In genomic region chr13:36735901-36736618, GRCm38 (mm10) we compare ENCODE assay signal across 8 mouse cellular contexts. TPM values are rescaled to one million over a fixed set of nuclear protein-coding genes. Genes with fewer than 3 reads are reported as not detected.
DNase-seq lines count a peak whose midpoint lies in the region; ATAC-seq lines count a peak whose summit lies in the region.

No protein-coding gene starts in this region.

- WGBS in embryonic facial prominence, embryonic 14.5 days = 0% methylated on average over 17 of the region's 39 CpGs
- 1% methylated on average over 31 of the region's 39 CpGs for WGBS in hindbrain, embryonic 12.5 days
- under 1% methylated on average over 35 of the region's 39 CpGs for WGBS in limb, embryonic 15.5 days
- WGBS in neural tube, embryonic 14.5 days = under 1% methylated on average over 35 of the region's 39 CpGs

- H3K9me3 ChIP-seq in embryonic facial prominence, embryonic 14.5 days (ENCODE audit: control insufficient read depth, low read length) = no peaks in the 10 kb centered on the region
- H3K9me3 ChIP-seq in hindbrain, embryonic 12.5 days (replicated peaks) = no peaks in the 10 kb centered on the region
- no peaks in the 10 kb centered on the region for H3K9me3 ChIP-seq in limb, embryonic 15.5 days
- no peaks in the 10 kb centered on the region for H3K9me3 ChIP-seq in neural tube, embryonic 14.5 days (ENCODE audit: control insufficient read depth, low read length)

- peak; percentile 94 for ATAC-seq in embryonic facial prominence, embryonic 14.5 days (ENCODE audit: low read depth)
- ATAC-seq in hindbrain, embryonic 12.5 days (ENCODE audit: low FRiP score) = peak; percentile 92
- peak; percentile 93 for ATAC-seq in limb, embryonic 15.5 days (ENCODE audit: insufficient number of reproducible peaks, low FRiP score, low TSS enrichment, low read depth)
- peak; percentile 91 for ATAC-seq in neural tube, embryonic 14.5 days (ENCODE audit: low read depth)

- H3K4me1 ChIP-seq in embryonic facial prominence, embryonic 14.5 days (ENCODE audit: control insufficient read depth, insufficient read depth, low read length) = peaks cover 18% of the 10 kb centered on the region; the same call in 1 of the 2 replicates
- H3K4me1 ChIP-seq in hindbrain, embryonic 12.5 days = peaks cover 22% of the 10 kb centered on the region
- peaks cover 34% of the 10 kb centered on the region for H3K4me1 ChIP-seq in limb, embryonic 15.5 days
- H3K4me1 ChIP-seq in neural tube, embryonic 14.5 days (ENCODE audit: control insufficient read depth, insufficient read depth, low read length) = no peaks in the 10 kb centered on the region

- no peak overlapping the region; the same call in 1 of the 2 replicates for H3K27ac ChIP-seq in embryonic facial prominence, embryonic 14.5 days (replicated peaks; ENCODE audit: low read depth, low read length)
- H3K27ac ChIP-seq in hindbrain, embryonic 12.5 days = peak overlapping the region; percentile 95
- peak overlapping the region; percentile 88 for H3K27ac ChIP-seq in limb, embryonic 15.5 days
- peak overlapping the region; percentile 95 for H3K27ac ChIP-seq in neural tube, embryonic 14.5 days (ENCODE audit: low read depth, low read length)

- H3K36me3 ChIP-seq in embryonic facial prominence, embryonic 14.5 days (ENCODE audit: control insufficient read depth, insufficient read depth, low read length) = no peaks in the 10 kb centered on the region
- H3K36me3 ChIP-seq in hindbrain, embryonic 12.5 days = no peaks in the 10 kb centered on the region
- H3K36me3 ChIP-seq in limb, embryonic 15.5 days = no peaks in the 10 kb centered on the region
- H3K36me3 ChIP-seq in neural tube, embryonic 14.5 days (ENCODE audit: control insufficient read depth, insufficient read depth, low read length) = no peaks in the 10 kb centered on the region

- H3K4me2 ChIP-seq in embryonic facial prominence, embryonic 14.5 days (ENCODE audit: low read depth, low read length) = peak overlapping the region; percentile 79
- peak overlapping the region; percentile 79 for H3K4me2 ChIP-seq in hindbrain, embryonic 12.5 days (replicated peaks)
- peak overlapping the region; percentile 87 for H3K4me2 ChIP-seq in limb, embryonic 15.5 days
- peak overlapping the region; percentile 70 for H3K4me2 ChIP-seq in neural tube, embryonic 14.5 days (ENCODE audit: low read depth, low read length)

- H3K27me3 ChIP-seq in embryonic facial prominence, embryonic 14.5 days (replicated peaks; ENCODE audit: control insufficient read depth, insufficient read depth, low read length) = peaks cover 53% of the 10 kb centered on the region
- peaks cover 44% of the 10 kb centered on the region for H3K27me3 ChIP-seq in hindbrain, embryonic 12.5 days
- H3K27me3 ChIP-seq in limb, embryonic 15.5 days = peaks cover 35% of the 10 kb centered on the region
- H3K27me3 ChIP-seq in neural tube, embryonic 14.5 days (ENCODE audit: control insufficient read depth, insufficient read depth, low read length) = peaks cover 3% of the 10 kb centered on the region; the same call in 1 of the 2 replicates

- DNase-seq in left cerebral cortex, adult 18-20 months (ENCODE audit: low spot score in 2 of 2) = peak; percentile 79 to 82
- no peak for DNase-seq in left cerebral cortex, adult 11 months (ENCODE audit: low spot score)
- peak; percentile 45 for DNase-seq in adrenal gland, postnatal 14 days
- DNase-seq in embryonic facial prominence, embryonic 14.5 days (ENCODE audit: low spot score) = peak; percentile 90
- DNase-seq in yolk sac, embryonic 10.5 days (ENCODE audit: low spot score) = peak; percentile 92

- H3K4me3 ChIP-seq in embryonic facial prominence, embryonic 14.5 days (ENCODE audit: low read depth, low read length) = peak overlapping the region; percentile 44
- H3K4me3 ChIP-seq in hindbrain, embryonic 12.5 days = peak overlapping the region; percentile 44
- H3K4me3 ChIP-seq in limb, embryonic 15.5 days = peak overlapping the region; percentile 47
- peak overlapping the region; percentile 46 for H3K4me3 ChIP-seq in neural tube, embryonic 14.5 days (ENCODE audit: low read depth, low read length)

- H3K9ac ChIP-seq in embryonic facial prominence, embryonic 14.5 days (ENCODE audit: low read depth, low read length) = peak overlapping the region; percentile 32
- peak overlapping the region; percentile 65 for H3K9ac ChIP-seq in hindbrain, embryonic 12.5 days
- peak overlapping the region; percentile 33; the same call in 1 of the 2 replicates for H3K9ac ChIP-seq in limb, embryonic 15.5 days
- peak overlapping the region; percentile 67 for H3K9ac ChIP-seq in neural tube, embryonic 14.5 days (replicated peaks; ENCODE audit: low read depth, low read length)

RNA-seq across cellular contexts. Expression of gene Nrn1, which starts 1.1 kb away (rescaled TPM):
- 100 to 1,000 TPM; 277 to 333 TPM for total RNA-seq in left cerebral cortex, adult 18-20 months (2021)
- 5.9 and 40.5 TPM in 2 replicates for total RNA-seq in adrenal gland, postnatal 14 days (2021)
- 9.4 and 12.0 TPM in 2 replicates for polyA plus RNA-seq in embryonic facial prominence, embryonic 14.5 days (2014; fragmentation: Nextera tagmentation; extraction: Ambion mirVana)
- 43.8 and 47.0 TPM in 2 replicates for polyA plus RNA-seq in hindbrain, embryonic 12.5 days (2016; fragmentation: Nextera tagmentation; extraction: Ambion mirVana)
- 24.0 and 24.9 TPM in 2 replicates for polyA plus RNA-seq in limb, embryonic 15.5 days (2015; fragmentation: Nextera tagmentation; extraction: Ambion mirVana)
- polyA plus RNA-seq in neural tube, embryonic 14.5 days (2014; fragmentation: Nextera tagmentation; extraction: Ambion mirVana) = 60.9 and 69.7 TPM in 2 replicates
